Mouse (Mus musculus) intestine, postnatal 0 days (tissue): ENCODE measurements around the gene Gm21969. TPM values are rescaled to one million over a fixed set of nuclear protein-coding genes. Genes with fewer than 3 reads are reported as not detected.

Experiments used
- ATAC-seq: fragments of 200-750 bp; cut with Nextera tagmentation; 2 replicates; pipeline ENCODE4 v1.8.0; 2017; ENCODE audit warnings: mild to moderate bottlenecking, moderate TSS enrichment, moderate library complexity
- H3K27ac ChIP-seq: fragments of 300-500 bp; sonication (generic); 2 replicates; pipeline ENCODE4 v1.5.1; 2014; ENCODE audit warnings: mild to moderate bottlenecking, low read depth, low read length, moderate library complexity
- H3K27me3 ChIP-seq: fragments of 300-500 bp; sonication (generic); replicated peaks from 2 replicates; pipeline ENCODE4 v1.6.1; 2014; ENCODE audit warnings: low read length, mixed read lengths; ENCODE audit not compliant: control insufficient read depth, insufficient read depth
- H3K36me3 ChIP-seq: fragments of 300-500 bp; sonication (generic); 2 replicates; pipeline ENCODE4 v1.6.1; 2014; ENCODE audit warnings: mild to moderate bottlenecking, moderate library complexity; ENCODE audit not compliant: control insufficient read depth, insufficient read depth
- H3K4me1 ChIP-seq: fragments of 300-500 bp; sonication (generic); replicated peaks from 2 replicates; pipeline ENCODE4 v1.6.1; 2014; ENCODE audit warnings: antibody characterized with exemption, low read length, mixed read lengths; ENCODE audit not compliant: control insufficient read depth, insufficient read depth
- H3K4me2 ChIP-seq: fragments of 300-500 bp; sonication (generic); replicated peaks from 2 replicates; pipeline ENCODE4 v1.6.1; 2014; ENCODE audit warnings: low read depth, mild to moderate bottlenecking, moderate library complexity
- H3K4me3 ChIP-seq: fragments of 300-500 bp; sonication (generic); 2 replicates; pipeline ENCODE4 v1.5.1; 2014; ENCODE audit warnings: low read depth, low read length
- H3K9ac ChIP-seq: fragments of 300-500 bp; sonication (generic); 2 replicates; pipeline ENCODE4 v1.6.1; 2014; ENCODE audit warnings: mild to moderate bottlenecking, low read depth, low read length
- H3K9me3 ChIP-seq: fragments of 300-500 bp; sonication (generic); 2 replicates; pipeline ENCODE4 v1.6.1; 2016; ENCODE audit warnings: mixed run types; ENCODE audit not compliant: control insufficient read depth
- CTCF ChIP-seq: sonication (generic); IDR thresholded peaks from 2 replicates; pipeline ENCODE4 v1.5.1; 2016; ENCODE audit warnings: low read depth, mild to moderate bottlenecking, control low read depth, antibody characterized with exemption, moderate library complexity
- WGBS: fragments of 180-500 bp; shearing (Covaris S2); extraction: QIAGEN DNeasy Blood & Tissue Kit; methylation state at CpG from one replicate; pipeline ENCODE4 v1.1.7; 2014; 5-methylcytosine and 5-hydroxymethylcytosine counted together
- polyA plus RNA-seq: library from polyadenylated mRNA; unstranded; fragments of >200 nt; fragmentation: Nextera tagmentation; extraction: Ambion mirVana; gene quantifications from 2 replicates; pipeline ENCODE4 v1.2.1, GENCODE M21; 2015

Gm21969 gene
- polyA plus RNA-seq, 1 experiment from 2014 or later = not detected

- 25% methylated on average over 12 of the region's 12 CpGs for WGBS
- Histone ChIP-seq H3K4me3 (no peak overlapping the region), H3K27ac (no peak overlapping the region), H3K4me2 (no peak overlapping the region), H3K27me3 (peaks cover 64% of the 10 kb centered on the region), H3K9me3 (no peaks in the 10 kb centered on the region), H3K4me1 (0 out of 2 replicates have a peak, but pooled peaks cover 3% of the 10 kb centered on the region), H3K9ac (no peak overlapping the region), H3K36me3 (peaks cover 8% of the 10 kb centered on the region; the same call in 1 of the 2 replicates)
- no peak for ATAC-seq
- TF ChIP-seq CTCF = no peak
These were observed 36.8 kb downstream of the Gm21969 start for GRCm38 (mm10) chr4:139639801-139640200.

GRCm38 (mm10) chr4:139640333-139640732 is 37.3 kb downstream of the Gm21969 start:
- no peak for ATAC-seq
- no peak overlapping the region for H3K27ac ChIP-seq

GRCm38 (mm10) chr4:139640775-139641174 is 37.8 kb downstream of the Gm21969 start:
- Histone ChIP-seq H3K27ac (no peak overlapping the region), H3K9me3 (no peaks in the 10 kb centered on the region), H3K27me3 (peaks cover 59% of the 10 kb centered on the region), H3K4me3 (no peak overlapping the region), H3K4me1 (0 out of 2 replicates have a peak, but pooled peaks cover 3% of the 10 kb centered on the region), H3K9ac (no peak overlapping the region), H3K4me2 (no peak overlapping the region), H3K36me3 (peaks cover 8% of the 10 kb centered on the region; the same call in 1 of the 2 replicates)
- WGBS = 56% methylated on average over 6 of the region's 6 CpGs
- no peak for TF ChIP-seq CTCF
- no peak for ATAC-seq

More at GRCm38 (mm10) chr4:139640333-139640732, 37.3 kb downstream of the Gm21969 start:
- H3K9ac ChIP-seq = no peak overlapping the region
- H3K4me3 ChIP-seq = no peak overlapping the region
- peaks cover 8% of the 10 kb centered on the region; the same call in 1 of the 2 replicates for H3K36me3 ChIP-seq
- 0 out of 2 replicates have a peak, but pooled peaks cover 3% of the 10 kb centered on the region for H3K4me1 ChIP-seq
- 56% methylated on average over 12 of the region's 12 CpGs for WGBS
- no peak overlapping the region for H3K4me2 ChIP-seq
- no peak for TF ChIP-seq CTCF
- no peaks in the 10 kb centered on the region for H3K9me3 ChIP-seq
- H3K27me3 ChIP-seq = peaks cover 62% of the 10 kb centered on the region

GRCm38 (mm10) chr4:139641829-139642425 is 38.9 kb downstream of the Gm21969 start:
- Histone ChIP-seq H3K9ac (peak overlapping the region; percentile 11; the same call in 1 of the 2 replicates), H3K27ac (no peak overlapping the region), H3K9me3 (no peaks in the 10 kb centered on the region), H3K27me3 (peaks cover 51% of the 10 kb centered on the region), H3K4me3 (no peak overlapping the region), H3K4me2 (peak overlapping the region; percentile 47), H3K36me3 (peaks cover 8% of the 10 kb centered on the region; the same call in 1 of the 2 replicates), H3K4me1 (0 out of 2 replicates have a peak, but pooled peaks cover 3% of the 10 kb centered on the region)
- no peak for TF ChIP-seq CTCF
- 7% methylated on average over 30 of the region's 30 CpGs for WGBS
- ATAC-seq = no peak

- Histone ChIP-seq H3K27ac (no peak overlapping the region), H3K36me3 (no peaks in the 10 kb centered on the region; the same call in 1 of the 2 replicates), H3K4me2 (no peak overlapping the region), H3K9me3 (no peaks in the 10 kb centered on the region), H3K27me3 (peaks cover 39% of the 10 kb centered on the region), H3K9ac (no peak overlapping the region), H3K4me3 (no peak overlapping the region), H3K4me1 (0 out of 2 replicates have a peak, but pooled peaks cover 3% of the 10 kb centered on the region)
- ATAC-seq = peak; percentile 32; the same call in 1 of the 2 replicates
- TF ChIP-seq CTCF = peak; percentile 93
- WGBS = 15% methylated on average over 9 of the region's 9 CpGs
These were observed 41.0 kb downstream of the Gm21969 start for GRCm38 (mm10) chr4:139643972-139644371.

GRCm38 (mm10) chr4:139646916-139647315 is 43.9 kb downstream of the Gm21969 start:
- ATAC-seq = no peak
- H3K36me3 ChIP-seq = no peaks in the 10 kb centered on the region; the same call in 1 of the 2 replicates
- H3K4me2 ChIP-seq = no peak overlapping the region
- H3K9me3 ChIP-seq = no peaks in the 10 kb centered on the region
- H3K4me3 ChIP-seq = no peak overlapping the region
- H3K9ac ChIP-seq = no peak overlapping the region
- peaks cover 14% of the 10 kb centered on the region for H3K27me3 ChIP-seq
- H3K27ac ChIP-seq = no peak overlapping the region
- whole genome bisulfite sequencing = 89% methylated on average over 7 of the region's 7 CpGs
- TF ChIP-seq CTCF = peak; percentile 68
- H3K4me1 ChIP-seq = peaks cover 10% of the 10 kb centered on the region; the same call in 1 of the 2 replicates
